Mouse (Mus musculus): ENCODE data around the gene Prkch. TPM values are rescaled to one million over a fixed set of nuclear protein-coding genes. Genes with fewer than 3 reads are reported as not detected.

Gene Prkch
- total RNA-seq, 2 experiments from 2014 or later: 11.2 to 16.3 TPM

- DNase-seq: no peak
Measured at GRCm38 (mm10) chr12:73610831-73611370, 26.3 kb downstream of the Prkch start.

- DNase-seq: no peak
Measured at GRCm38 (mm10) chr12:73611741-73612140, 27.1 kb downstream of the Prkch start.

DNA sequence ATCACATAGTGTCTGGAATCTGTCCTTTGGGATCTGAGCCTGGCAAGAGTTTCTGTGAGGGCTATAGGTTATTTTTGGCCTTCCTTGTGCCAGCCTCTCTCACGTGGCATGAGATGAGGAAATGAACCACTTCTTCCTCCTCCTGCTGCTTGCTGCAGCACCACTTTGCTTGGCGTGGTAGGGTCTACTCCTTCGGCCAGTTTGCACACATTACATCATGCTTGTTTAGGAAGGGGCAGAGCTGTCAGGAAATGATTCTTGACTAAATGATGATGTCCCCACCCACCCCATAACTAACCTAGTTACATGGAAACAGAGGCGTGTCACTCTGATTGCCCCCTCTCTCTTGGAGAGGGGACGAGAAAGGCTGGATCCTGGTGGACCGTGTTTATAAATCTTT lies 28.6 kb downstream of the Prkch start:
- no peak for DNase-seq

DNA sequence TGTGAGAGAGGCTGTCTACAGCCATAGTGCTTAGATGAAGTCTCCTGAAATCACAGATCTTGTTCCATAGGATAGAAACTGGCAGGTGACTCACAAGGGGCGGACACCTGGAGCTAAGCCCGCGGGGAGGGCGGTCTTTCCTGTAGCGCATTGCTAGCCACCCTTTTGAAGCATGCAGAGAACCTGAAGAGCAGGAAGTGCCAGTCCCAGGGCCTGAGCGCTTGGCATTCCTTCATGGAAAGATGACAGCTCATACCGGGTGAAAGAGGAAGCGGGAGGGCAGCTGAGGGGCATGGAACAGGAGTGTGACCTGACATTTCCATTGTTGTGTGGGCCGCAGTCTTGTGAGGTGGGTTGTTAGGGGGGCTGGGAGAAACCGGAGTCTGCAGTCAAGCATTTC lies 33.1 kb downstream of the Prkch start:
- peak; percentile 52 to 55 for DNase-seq

DNA sequence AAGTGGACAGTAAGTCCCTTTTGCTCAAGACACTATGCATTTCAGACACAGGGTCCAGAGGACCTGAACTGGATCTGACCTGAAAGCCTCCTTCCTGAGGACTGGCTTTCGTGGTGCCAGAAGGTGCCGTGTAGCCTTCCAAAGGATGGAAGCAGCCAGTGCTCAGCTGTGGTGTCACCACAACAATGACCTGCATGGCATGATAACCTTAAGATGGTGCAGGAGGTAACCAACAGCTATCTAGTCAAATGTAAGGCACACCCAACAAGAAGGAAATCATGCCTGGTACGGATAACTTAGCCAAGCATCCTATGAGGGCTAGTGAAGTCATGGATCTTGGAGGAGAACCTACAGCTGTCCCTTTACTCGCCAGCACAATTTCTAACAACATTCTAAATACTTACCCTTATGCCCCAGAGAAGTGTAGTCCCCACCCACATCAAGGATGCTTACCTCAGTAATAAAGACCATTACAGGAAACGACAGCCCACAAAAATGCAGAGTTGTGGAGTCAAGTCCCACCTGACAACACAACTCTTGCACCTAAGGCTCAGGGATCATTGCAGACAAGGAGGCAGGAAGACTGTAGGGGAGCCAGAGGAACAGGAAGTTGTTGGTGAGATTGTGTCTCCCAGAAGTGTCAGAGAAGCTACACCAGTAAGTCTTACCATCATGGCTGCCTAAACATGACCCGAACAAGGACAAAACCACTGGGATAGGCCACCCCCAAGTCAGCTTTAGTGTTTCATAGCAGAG lies 40.9 kb downstream of the Prkch start:
- DNase-seq: no peak

DNA sequence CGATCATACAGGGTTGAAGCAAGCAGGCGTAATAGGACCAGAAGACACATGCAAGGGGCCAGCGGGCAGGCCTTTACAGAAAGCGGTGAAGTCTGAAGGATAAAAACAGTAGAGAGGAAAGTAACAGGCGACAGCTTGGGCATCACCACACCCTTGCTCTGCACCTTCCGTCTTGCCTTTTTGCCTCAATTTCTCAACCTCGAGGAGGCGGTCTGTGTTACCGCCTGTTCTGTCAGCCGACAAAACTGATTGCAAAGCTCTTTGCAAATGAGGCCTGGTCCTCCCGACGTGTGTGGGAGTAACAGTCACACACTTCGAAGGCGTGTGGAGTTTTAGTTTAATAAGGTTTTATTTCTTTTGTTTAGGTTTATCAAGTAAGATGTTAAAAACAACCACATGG lies 43.3 kb downstream of the Prkch start:
- no peak for DNase-seq

GRCm38 (mm10) chr12:73630596-73630995 lies 46.0 kb downstream of the Prkch start:
- no peak for DNase-seq

DNA sequence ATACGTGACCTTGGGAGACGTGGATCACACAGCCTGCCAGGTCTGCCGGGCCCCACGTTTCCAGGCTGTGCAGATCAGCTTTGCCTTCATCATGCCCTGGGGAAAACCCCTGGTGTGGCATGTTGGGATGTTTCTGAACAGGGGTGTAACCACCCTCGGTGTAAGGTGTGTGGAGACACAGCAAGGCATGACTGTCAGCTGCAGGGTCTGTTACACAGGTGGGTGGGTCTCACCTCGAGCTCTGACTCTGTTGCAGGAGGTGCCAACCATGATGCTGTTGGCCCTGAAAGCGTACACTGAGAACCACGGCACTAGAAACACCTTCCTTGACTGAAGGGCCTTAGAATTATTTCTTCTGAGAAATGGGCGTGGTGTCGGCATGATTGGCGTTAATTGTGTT lies 46.6 kb downstream of the Prkch start:
- DNase-seq: no peak

GRCm38 (mm10) chr12:73632671-73633244 lies 48.2 kb downstream of the Prkch start:
- DNase-seq: peak; percentile 14 to 32

- no peak for DNase-seq
Measured at GRCm38 (mm10) chr12:73633707-73634106, 49.1 kb downstream of the Prkch start.

- no peak for DNase-seq
Measured at GRCm38 (mm10) chr12:73639571-73639970, 55.0 kb downstream of the Prkch start.

- DNase-seq: no peak
Measured at GRCm38 (mm10) chr12:73641183-73641582, 56.6 kb downstream of the Prkch start.

GRCm38 (mm10) chr12:73645216-73645615 lies 60.6 kb downstream of the Prkch start:
- no peak for DNase-seq

GRCm38 (mm10) chr12:73647686-73648085 lies 63.1 kb downstream of the Prkch start:
- DNase-seq: no peak

GRCm38 (mm10) chr12:73656568-73657204 lies 72.1 kb downstream of the Prkch start:
- no peak for DNase-seq

DNA sequence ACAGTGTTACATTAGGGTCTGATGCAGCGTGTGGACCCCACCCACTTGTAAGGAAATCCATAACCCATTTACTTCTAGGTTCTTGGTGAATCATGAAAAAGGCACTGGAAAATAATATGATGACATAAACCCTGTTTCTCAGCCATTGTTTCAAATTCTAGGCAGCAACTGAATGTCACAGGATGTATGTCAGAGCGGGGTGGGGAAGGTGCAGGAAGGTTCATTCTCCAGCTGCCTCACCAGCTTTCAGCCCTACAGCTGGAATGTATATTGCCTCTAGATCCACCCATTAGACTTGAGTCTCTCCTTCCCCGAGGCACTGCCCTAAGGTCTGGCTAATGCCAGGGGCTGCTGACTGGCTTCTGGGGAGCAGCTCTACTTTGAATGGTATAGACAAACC lies 78.8 kb downstream of the Prkch start:
- no peak for DNase-seq

DNA sequence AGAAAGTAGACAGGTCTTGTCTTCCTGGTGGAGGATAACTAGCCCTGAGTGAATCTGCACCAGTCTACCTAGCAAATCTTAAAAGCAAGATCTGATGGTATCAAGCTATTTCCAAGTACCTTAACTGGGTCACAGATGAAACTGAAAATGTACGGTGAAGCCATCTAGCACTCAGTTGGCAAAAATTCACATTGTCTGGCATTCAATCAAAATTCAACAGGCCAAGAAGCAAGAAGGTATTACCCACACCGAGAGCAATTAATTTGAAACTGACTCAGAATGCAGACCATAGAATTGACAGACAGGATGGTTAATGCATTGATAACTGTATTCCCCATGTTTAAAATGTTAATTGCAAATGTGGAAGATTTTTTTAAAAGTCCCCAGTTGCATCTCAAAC lies 82.1 kb downstream of the Prkch start:
- DNase-seq: no peak

DNA sequence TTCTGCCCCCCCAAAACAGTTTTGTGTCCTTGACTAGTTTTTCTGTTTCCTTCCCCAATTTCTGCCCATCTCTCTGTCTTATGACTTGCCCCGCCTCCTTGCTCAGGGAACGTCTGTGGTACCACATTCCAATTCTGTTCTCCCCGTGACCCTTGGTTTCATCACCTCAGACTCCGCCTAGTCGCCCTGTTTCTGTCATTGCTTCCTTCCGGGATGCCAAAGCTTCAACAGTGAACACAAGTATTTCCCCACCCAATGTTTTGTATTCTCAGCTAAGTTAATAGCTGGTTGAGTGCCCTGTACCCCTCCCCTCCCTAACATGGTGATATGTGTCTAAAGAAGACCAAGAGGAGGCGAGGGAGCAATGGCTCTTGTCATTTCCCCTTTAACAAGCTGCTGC lies 83.0 kb downstream of the Prkch start:
- no peak for DNase-seq

GRCm38 (mm10) chr12:73670739-73671138 lies 86.1 kb downstream of the Prkch start:
- DNase-seq: no peak

- DNase-seq: peak in 1 of 2 experiments; percentile 31
Measured at GRCm38 (mm10) chr12:73671540-73671939, 86.9 kb downstream of the Prkch start.

- no peak for DNase-seq
Measured at GRCm38 (mm10) chr12:73672007-73672406, 87.4 kb downstream of the Prkch start.

DNA sequence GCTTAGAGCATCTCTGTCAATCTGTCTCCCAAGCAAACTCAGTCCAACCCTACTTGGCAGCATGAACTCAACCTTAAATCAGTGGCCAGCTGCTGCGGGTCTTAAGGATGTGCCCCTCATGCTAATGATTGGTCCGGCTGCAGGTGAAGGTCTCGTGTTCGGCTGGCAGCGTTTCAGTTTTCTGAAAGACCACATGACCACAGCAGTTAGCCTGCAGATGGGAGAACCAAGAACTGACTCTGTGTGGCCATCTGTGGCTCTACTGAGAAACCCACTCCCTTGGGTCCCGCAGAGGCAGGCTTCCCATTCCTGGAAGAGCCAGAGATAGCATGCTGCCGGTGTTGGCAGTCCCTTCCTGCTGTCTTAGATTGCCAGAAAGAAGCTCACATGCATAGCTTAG lies 89.2 kb downstream of the Prkch start:
- DNase-seq: no peak

- no peak for DNase-seq
Measured at GRCm38 (mm10) chr12:73675212-73675611, 90.6 kb downstream of the Prkch start.
